ENCODE assay signal across 8 mouse cellular contexts in the genomic region with DNA sequence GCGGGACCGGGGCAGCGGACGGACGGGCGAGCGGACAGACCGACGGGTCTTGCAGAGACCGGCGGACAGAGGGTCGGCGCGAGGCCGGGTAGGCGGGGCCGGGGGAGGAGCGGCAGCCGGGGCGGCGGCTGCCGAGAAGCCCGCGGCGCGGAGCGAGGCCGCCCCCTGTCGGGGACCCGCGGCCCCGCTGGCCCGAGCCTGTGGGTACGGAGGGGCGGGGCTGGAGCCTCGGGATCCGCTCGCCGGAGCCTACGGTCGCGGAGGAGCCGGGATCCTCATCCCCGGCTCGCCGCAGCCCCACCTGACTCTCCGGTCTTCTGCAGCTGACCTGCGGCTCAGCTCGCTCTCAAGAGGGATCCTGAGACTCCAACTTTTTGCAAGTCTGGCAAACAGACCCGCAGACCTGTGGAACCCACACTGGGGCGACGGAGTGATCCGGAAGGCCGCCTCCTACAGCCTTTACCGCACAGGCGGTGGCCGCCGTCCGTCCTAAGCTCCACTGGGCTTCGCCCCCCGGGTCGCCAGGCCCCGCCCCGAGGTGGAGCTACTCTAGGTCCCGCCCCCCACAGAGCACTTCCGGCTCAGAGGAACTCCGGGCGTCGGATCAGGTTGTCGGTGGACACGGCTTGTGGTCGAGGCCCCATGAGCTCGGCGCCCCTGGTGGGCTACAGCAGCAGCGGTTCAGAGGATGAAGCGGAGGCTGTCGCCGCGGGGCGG. TPM values are rescaled to one million over a fixed set of nuclear protein-coding genes. Genes with fewer than 3 reads are reported as not detected.
DNase-seq lines count a peak whose midpoint lies in the region; ATAC-seq lines count a peak whose summit lies in the region.

A gene (minus strand): TSS at position 231 of the 717 bp plus-strand sequence.
A gene (plus strand): TSS at position 565 of the 717 bp plus-strand sequence.

- peak; percentile 87 for ATAC-seq in common myeloid progenitor, adult 5-6 weeks (replicated peaks; ENCODE audit: low read depth, poor library complexity, severe bottlenecking)
- ATAC-seq in megakaryocyte progenitor cell, adult 5-6 weeks (replicated peaks; ENCODE audit: poor library complexity), result peak; percentile 85

- peak; percentile 97 for DNase-seq in ZHBTc4 (ENCODE audit: low read depth, low spot score)
- DNase-seq in gastrocnemius, adult 8-10 months (ENCODE audit: low spot score in 2 of 2), result peak; percentile 92
- peak; percentile 95 for DNase-seq in induced T-regulatory cell, adult 2 months (ENCODE audit: low read depth)
- peak; percentile 83 to 91 for DNase-seq in left cerebral cortex, adult 9 months (ENCODE audit: low spot score in 2 of 2)
- peak; percentile 94 for DNase-seq in right cerebral cortex, postnatal 14 days
- DNase-seq in urinary bladder, postnatal 36 days (ENCODE audit: low spot score in 2 of 2), result peak; percentile 90 to 93

RNA-seq across cellular contexts. Expression of the first gene that starts in this region (rescaled TPM):
- total RNA-seq in common myeloid progenitor, adult 5-6 weeks (2017), result 2.8 and 5.2 TPM in 2 replicates
- total RNA-seq in gastrocnemius, adult 8-10 months (2022), result 1 to 10 TPM; 2.8 to 3.8 (median 2.9) TPM
- 5.5 and 6.1 TPM in 2 replicates for total RNA-seq in megakaryocyte progenitor cell, adult 5-6 weeks (2015)
- 2.1 and 2.6 TPM in 2 replicates for total RNA-seq in megakaryocyte progenitor cell, adult 5-6 weeks (2017)

RNA-seq across cellular contexts. Expression of the second gene that starts in this region (rescaled TPM):
- total RNA-seq in common myeloid progenitor, adult 5-6 weeks (2017), result 14.5 and 17.9 TPM in 2 replicates
- 1 to 10 TPM; 4.0 to 7.4 (median 6.1) TPM for total RNA-seq in gastrocnemius, adult 8-10 months (2022)
- total RNA-seq in megakaryocyte progenitor cell, adult 5-6 weeks (2015), result 27.6 and 28.0 TPM in 2 replicates
- total RNA-seq in megakaryocyte progenitor cell, adult 5-6 weeks (2017), result 27.3 and 31.9 TPM in 2 replicates

Comparison
In these comparisons a context has a peak if more than half of its experiments do, and no peak if none do; other contexts are left out.
1. Peak in every context shown above with its lines: DNase-seq and ATAC-seq.